Mouse (Mus musculus): Measurements from ENCODE around the gene 4930558K02Rik.
A peak's percentile ranks its signal among the peaks of the same experiment; 100 is the strongest.

The 4930558K02Rik gene

GRCm38 (mm10) chr1:161979536-161979935, at the start of gene 4930558K02Rik:
4930558K02Rik (minus strand) TSS chr1:161979636.
- no peak for DNase-seq (ENCODE audit: low spot score in 2 of 2)

- no peak for DNase-seq (ENCODE audit: low spot score in 2 of 2)
Observed at GRCm38 (mm10) chr1:162023681-162024270, 44.3 kb upstream of the 4930558K02Rik start.

GRCm38 (mm10) chr1:162020766-162021165, 41.3 kb upstream of the 4930558K02Rik start:
- no peak for DNase-seq (ENCODE audit: low spot score in 2 of 2)

- no peak for DNase-seq (ENCODE audit: low spot score in 2 of 2)
Observed at GRCm38 (mm10) chr1:162020303-162020731, 40.9 kb upstream of the 4930558K02Rik start.

GRCm38 (mm10) chr1:162018601-162018977, 39.2 kb upstream of the 4930558K02Rik start:
- DNase-seq (ENCODE audit: low spot score in 2 of 2), result no peak

- DNase-seq (ENCODE audit: low spot score in 2 of 2), result no peak
Observed at GRCm38 (mm10) chr1:162017975-162018600, 38.7 kb upstream of the 4930558K02Rik start.

GRCm38 (mm10) chr1:162016982-162017381, 37.5 kb upstream of the 4930558K02Rik start:
- DNase-seq (ENCODE audit: low spot score in 2 of 2), result no peak

- DNase-seq (ENCODE audit: low spot score in 2 of 2), result no peak
Observed at GRCm38 (mm10) chr1:162015247-162015862, 35.9 kb upstream of the 4930558K02Rik start.

- no peak for DNase-seq (ENCODE audit: low spot score in 2 of 2)
Observed at GRCm38 (mm10) chr1:162013561-162013960, 34.1 kb upstream of the 4930558K02Rik start.

GRCm38 (mm10) chr1:162011523-162012245, 32.2 kb upstream of the 4930558K02Rik start:
- DNase-seq (ENCODE audit: low spot score in 2 of 2), result no peak

GRCm38 (mm10) chr1:162009086-162009485, 29.6 kb upstream of the 4930558K02Rik start:
- DNase-seq (ENCODE audit: low spot score in 2 of 2), result no peak

- DNase-seq (ENCODE audit: low spot score in 2 of 2), result no peak
Observed at GRCm38 (mm10) chr1:162008631-162009067, 29.2 kb upstream of the 4930558K02Rik start.

- no peak for DNase-seq (ENCODE audit: low spot score in 2 of 2)
Observed at GRCm38 (mm10) chr1:162008208-162008607, 28.8 kb upstream of the 4930558K02Rik start.

GRCm38 (mm10) chr1:162006109-162006508, 26.7 kb upstream of the 4930558K02Rik start:
- DNase-seq (ENCODE audit: low spot score in 2 of 2), result no peak

GRCm38 (mm10) chr1:162004821-162005770, 25.7 kb upstream of the 4930558K02Rik start:
- DNase-seq (ENCODE audit: low spot score in 2 of 2), result no peak

- DNase-seq (ENCODE audit: low spot score in 2 of 2), result no peak
Observed at GRCm38 (mm10) chr1:162004518-162004780, 25.0 kb upstream of the 4930558K02Rik start.

- DNase-seq (ENCODE audit: low spot score in 2 of 2), result no peak
Observed at GRCm38 (mm10) chr1:162003729-162004517, 24.5 kb upstream of the 4930558K02Rik start.

- DNase-seq (ENCODE audit: low spot score in 2 of 2), result no peak
Observed at GRCm38 (mm10) chr1:162001328-162001727, 21.9 kb upstream of the 4930558K02Rik start.

GRCm38 (mm10) chr1:161999882-162000371, 20.5 kb upstream of the 4930558K02Rik start:
- peak; percentile 59 to 77 for DNase-seq (ENCODE audit: low spot score in 2 of 2)

GRCm38 (mm10) chr1:161999338-161999737, 19.9 kb upstream of the 4930558K02Rik start:
- DNase-seq (ENCODE audit: low spot score in 2 of 2), result no peak
